Mouse (Mus musculus) regulatory T cell (primary cell): Measurements from ENCODE around the gene Agap1.

Source experiments
- in situ Hi-C: fragments of 300-600 bp; cut with MboI, MseI; formaldehyde crosslinking; loops from one replicate; pipeline ENCODE4 v1.15.1; 2025; ENCODE audit warnings: high pct_unique_total_duplicates

Agap1 gene

DNA sequence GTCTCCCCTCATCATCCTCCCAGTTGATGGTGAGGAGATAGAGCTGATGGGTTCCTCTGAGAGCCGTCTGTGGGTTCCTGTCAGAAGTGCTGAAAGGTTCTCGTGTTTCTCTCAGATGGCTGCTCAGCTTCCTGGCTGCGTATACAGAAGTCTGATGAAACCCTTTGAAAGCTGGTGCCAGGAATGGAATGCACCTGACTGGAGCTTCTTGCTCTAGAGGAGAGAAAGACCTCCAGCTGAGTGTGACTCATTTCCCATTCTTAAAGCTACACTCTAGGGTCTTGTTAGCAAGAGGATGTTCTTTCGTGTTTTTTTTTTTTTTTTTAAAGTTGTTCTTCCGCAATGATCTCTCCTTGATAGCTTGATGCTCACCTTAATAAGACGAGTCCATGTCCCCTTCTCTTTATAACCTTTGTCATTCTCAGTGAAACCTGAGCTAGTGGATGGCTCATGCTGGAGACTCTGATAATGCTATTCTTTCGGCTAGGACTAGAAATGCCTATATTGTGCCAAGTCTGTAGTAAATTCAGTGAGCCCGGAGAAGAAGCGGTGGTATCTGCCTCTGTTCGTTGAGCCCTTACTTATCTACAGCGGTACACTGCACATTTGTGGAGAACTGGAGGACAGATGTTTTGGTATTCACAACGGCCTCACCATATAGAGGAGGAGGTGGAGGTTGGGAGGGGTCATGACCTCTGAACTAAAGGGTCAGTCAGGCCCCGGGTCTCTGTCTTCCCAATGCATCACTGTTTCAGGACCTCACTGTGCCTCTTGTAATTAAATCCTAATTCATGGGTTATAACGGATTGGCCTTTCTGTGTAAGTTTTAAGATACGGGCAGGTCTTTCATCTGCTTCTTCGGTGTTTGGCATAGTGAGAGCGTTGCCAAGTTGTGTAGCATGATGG, 2.8 kb downstream of the Agap1 start:
- in situ Hi-C loops = no loop called here

DNA sequence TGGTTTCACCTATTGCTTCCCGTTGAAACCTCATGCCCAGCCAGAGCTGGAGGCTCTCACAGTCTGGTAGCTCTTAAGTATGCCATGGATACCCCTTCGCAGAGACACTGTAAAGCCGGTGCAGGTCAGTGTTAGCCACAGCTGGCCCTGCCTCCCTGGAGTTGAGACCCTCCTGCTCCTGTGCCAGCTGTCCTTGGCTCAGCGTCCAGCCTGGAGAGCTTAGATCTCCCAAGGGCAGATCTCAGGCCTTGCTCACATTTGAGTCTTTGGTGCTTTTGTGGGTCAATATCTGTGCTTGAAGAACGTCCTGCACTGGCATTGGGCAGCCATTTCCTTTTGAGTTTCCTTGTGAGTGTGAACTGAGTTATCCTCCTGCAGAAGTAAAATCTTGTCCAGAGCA, 7.3 kb downstream of the Agap1 start:
- in situ Hi-C loops = no loop called here

GRCm38 (mm10) chr1:89463138-89463537, 8.5 kb downstream of the Agap1 start:
- in situ Hi-C loops = no loop called here

GRCm38 (mm10) chr1:89465417-89466002, 10.9 kb downstream of the Agap1 start:
- in situ Hi-C loops = no loop called here

DNA sequence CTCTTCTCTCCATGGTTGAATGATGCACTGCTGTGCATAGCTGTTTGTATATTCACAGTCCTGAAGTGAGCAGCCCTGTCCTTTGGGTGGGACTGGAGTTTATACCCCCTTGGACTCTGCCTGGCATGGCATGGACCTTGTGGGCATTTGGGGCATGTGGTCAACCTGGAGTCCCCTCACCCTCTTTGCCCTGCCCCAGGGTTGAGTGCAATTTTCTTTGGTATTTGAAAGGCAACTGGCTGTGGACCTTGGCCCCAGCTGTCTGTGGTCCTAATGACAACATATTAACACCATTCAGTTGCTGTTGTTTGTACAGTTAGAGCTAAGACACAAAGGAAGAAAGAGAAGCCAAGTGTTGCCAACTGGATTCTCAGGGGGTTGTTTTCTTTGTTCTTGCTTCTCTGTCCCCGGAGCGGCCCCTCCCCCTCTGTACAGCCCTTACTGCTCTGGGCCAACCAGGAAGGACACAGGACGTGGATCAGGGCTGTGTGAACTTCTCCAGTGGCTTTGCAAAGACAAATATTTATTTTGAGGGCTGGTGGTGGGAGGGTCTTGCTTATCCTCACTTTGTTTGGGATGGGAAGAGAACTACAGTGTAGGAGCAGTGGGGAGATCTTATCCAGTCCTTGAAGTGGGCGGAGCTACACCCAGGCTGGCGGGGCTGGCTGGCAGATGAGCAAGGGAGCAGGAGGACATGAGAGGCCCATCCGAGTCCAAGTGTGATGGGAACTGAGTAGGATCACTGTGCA, 12.9 kb downstream of the Agap1 start:
- in situ Hi-C loops = no loop called here

DNA sequence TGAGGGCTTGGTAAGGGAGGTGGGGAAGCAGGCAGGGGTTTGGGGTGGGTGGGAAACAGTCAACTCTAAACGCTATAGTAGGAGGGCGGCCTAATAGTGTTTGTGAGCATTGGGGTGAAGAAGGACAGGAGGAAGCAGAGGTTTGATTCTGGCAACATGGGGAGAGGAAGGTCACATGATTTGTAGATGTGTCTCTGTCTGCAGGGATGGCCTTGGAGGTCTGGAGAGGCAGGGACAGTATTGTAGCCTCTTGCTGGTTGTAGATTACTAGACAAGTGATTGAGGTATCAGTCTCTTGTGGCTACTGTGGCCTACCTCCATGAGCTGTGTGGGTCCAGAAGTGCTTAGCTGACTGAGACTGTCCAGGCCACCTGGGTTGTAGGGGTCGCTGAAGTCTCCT, 13.5 kb downstream of the Agap1 start:
- in situ Hi-C loops = no loop called here

DNA sequence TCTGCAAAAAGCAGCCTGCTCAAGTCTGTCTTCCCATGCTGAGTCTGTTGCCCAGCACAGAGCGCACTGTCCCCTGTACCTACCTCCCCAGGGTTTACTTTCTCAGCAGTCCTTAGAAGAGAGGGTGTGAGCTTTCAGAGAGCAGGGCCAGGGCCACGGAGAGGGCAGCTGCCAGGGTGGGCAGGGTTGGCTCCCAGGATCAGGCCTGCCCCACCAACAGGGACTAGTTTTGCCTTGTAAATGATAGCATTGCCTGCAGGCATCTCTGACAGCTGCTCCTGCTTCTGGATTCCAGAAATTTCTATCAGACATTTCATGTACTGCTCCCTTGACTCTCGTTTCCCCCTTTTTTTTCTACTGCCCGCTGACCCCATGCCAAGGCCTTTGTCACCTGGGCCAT, 16.8 kb downstream of the Agap1 start:
- in situ Hi-C loops = no loop called here

- in situ Hi-C loops = no loop called here
Observed at GRCm38 (mm10) chr1:89471891-89472290, 17.3 kb downstream of the Agap1 start.

DNA sequence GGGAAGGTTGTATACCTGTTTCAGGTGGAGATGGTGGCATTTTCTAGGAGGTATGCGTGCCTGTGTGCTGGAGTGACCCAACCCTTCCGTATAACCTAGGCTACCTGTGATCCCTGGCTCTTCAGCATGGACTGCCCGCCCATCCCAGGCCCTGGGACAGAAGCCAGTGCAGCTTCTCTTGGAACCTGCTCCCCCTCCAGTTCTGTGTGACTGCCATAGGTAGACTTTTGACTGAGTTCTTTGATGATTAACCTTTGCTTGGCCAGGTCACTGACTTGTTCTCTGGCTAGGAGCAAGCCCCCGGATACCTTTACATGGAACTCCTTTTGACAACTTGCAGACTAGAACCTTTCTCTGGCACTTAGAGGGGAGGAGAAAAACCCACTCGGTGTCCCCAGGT, 19.3 kb downstream of the Agap1 start:
- in situ Hi-C loops = no loop called here

DNA sequence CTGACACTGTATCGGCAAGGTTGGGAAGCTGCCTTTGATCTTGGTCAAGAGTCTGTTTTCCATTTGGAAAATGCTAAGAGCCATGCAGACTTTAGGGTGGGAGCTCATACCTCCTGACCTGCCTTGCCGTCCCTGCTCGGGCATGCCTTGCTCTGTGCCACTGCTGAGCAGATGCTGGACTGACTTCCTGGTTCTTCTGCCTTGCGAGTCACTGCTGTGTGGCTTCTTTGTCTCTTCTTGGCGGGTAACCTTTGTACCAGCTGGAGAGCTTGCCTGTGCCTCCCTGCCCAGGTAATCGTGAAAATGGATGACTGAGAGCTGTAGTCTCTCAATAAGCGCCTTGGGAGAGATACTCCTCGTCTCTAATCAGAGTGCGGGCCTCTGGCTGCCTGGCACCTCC, 20.2 kb downstream of the Agap1 start:
- in situ Hi-C loops = no loop called here

GRCm38 (mm10) chr1:89477033-89477432, 22.4 kb downstream of the Agap1 start:
- in situ Hi-C loops = no loop called here

DNA sequence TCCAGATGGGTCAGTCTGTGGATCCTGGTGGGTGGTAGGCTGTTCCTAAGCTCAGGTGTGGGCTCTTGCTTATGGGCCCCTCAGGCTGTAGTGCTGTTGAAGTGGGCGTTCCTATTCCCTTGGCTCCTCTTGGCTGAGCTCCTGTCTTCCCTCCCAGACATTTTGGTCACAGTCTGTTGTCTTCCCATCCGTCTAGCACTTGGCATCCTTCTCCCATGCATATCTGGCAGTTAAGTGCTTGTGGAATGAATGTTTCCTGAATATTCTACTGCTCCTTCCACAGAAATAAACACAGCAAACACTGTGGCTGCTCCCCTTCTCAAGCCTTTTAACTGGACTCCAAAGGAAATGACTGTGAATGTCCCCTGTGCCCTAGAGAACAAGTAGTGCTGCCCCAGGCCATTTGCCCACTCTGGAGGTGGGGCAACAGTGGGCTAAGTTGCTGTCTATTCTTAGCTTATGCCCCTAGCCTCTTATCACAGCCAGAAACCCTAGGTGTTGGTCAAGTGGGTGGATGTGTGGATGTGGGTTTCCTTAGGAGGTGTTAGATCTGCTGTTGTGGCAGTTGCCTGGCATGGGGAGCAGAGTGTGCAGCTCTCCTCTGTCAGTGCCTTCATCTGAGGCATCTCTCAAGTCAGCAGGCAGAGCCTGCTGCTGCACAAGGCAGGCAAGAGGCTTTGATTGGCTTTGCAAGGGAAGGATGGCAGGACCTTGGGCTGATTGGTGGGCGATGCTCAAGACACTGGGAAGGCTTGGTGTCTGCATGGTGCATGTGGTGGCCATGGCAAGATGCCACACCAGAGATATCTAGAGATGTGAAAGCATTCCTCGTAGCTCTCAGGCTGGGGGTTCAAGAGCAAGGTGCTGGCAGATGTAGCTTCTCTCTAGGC, 24.2 kb downstream of the Agap1 start:
- in situ Hi-C loops = no loop called here

DNA sequence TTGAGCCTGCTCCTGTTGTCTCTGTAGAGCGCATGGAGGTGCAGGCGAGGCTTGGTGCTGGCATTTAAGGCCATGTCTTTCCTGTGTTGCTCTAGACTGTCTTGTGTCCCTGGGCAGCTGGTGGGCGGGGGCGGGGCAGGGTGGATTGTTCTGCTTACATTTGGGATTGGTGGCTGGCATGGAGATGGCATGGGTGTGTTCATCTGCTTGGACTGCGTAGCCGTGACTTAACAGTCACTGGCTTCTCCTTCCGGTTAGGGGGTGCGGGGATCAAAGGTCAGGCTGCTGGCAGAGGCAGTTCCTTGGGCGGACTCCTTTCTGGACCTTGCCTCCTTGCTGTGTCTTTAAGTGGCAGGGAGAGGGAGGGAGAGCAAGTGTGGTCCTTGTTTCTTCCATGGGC, 26.5 kb downstream of the Agap1 start:
- in situ Hi-C loops = no loop called here

- in situ Hi-C loops = no loop called here
Observed at GRCm38 (mm10) chr1:89482812-89483211, 28.2 kb downstream of the Agap1 start.

GRCm38 (mm10) chr1:89486891-89487290, 32.3 kb downstream of the Agap1 start:
- in situ Hi-C loops = no loop called here

DNA sequence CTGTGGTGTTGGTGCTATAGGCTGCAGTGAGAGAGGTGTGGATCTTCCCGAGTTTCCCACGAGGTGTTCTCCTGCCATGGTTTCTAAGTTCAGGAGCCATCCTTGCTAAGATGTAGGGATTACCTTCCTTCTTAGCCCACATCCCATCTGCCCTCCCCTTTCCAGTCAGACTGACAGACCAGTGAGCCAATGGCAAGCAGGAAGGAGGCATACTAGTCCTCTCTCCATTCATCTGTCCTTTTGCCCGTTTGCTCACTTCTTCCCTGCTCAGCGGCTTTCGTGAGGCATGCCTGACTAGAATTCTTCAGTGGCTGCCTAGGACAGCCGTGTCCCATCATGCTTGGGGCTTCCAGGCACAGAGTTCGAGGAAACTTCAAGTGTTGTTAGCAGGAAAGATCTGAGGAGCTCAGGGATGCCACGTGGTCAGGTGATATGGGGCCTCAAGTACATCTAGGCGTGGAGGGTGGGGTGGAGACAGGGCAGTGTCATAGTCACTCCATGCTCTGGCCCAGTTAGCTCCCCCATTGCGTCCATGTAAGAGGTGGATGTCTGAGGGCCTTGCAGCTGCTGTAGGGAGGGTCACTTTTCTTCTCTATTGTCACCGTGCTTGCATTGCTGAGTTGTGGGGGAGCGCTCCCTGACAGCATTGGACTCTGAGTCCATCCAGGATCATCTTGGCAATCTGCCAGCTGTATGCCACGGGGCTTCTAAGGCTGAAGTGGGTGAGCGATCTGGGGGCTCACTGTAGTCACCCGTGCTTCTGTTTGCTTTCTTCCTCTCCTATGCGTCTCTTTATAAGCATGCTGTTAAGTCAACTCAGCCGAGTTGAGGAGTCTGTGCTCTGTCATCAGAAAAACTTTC, 34.7 kb downstream of the Agap1 start:
- in situ Hi-C loops = no loop called here

GRCm38 (mm10) chr1:89493177-89493576, 38.6 kb downstream of the Agap1 start:
- in situ Hi-C loops = no loop called here

DNA sequence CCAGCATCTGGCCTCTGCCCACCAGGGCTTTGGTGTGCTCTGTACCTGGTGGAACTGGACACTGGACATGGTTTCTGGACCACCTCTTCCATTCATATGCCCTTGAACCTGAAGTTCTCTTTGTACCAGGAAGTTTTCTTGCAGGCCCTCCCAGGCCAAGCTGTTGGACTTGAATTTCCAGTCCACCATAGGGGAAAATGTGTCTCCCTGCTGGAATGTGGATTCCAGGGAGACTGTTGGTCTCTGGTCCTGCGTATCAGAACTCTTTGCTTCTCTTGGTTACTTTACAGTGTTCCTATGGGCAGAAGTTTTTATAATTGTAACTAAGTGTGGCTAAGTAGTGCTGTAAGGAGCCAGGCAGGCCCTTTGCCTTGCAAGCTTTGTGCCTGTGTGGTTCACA, 40.2 kb downstream of the Agap1 start:
- in situ Hi-C loops = no loop called here

DNA sequence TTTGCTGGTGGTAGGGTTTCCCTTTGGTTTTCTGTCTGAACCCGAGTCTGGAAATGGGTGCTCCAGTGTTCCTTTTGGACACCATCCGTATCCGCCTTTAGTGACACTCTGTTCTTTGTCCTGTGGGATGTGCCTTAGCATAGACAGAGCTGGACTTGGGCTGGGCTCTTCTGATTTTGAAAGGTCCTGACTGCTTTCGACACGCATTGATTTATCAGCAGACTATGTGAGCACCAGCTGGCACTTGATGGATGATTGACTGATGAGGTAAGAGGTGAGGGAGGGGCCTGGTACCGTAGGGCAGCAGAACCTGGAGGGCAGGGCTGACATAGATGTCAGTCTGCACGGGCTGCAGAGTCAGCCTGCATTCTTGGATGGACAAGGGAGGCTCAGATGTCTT, 41.6 kb downstream of the Agap1 start:
- in situ Hi-C loops = no loop called here

DNA sequence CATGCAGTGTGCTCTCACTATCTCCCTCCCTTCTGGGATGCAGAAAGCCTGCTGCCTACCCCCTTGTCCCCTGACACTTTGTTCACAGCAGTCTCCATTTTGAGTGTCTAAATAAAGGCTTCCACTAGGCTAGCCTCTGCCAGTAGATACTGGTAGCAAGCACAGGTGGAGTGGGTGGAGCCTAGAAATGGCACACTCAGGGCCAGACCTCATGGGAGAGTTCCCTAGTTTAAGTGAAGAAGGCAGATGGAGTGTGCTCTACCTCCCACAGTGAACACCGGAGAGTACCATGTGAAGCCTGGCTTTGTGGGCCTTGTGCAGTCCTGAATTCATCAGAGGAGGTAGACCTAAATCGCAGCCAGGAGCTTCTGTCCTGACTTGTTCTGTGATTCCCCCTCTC, 46.3 kb downstream of the Agap1 start:
- in situ Hi-C loops = no loop called here

GRCm38 (mm10) chr1:89501346-89501745, 46.7 kb downstream of the Agap1 start:
- in situ Hi-C loops = no loop called here
